ENCODE assay signal across 30 mouse cellular contexts in the genomic region with DNA sequence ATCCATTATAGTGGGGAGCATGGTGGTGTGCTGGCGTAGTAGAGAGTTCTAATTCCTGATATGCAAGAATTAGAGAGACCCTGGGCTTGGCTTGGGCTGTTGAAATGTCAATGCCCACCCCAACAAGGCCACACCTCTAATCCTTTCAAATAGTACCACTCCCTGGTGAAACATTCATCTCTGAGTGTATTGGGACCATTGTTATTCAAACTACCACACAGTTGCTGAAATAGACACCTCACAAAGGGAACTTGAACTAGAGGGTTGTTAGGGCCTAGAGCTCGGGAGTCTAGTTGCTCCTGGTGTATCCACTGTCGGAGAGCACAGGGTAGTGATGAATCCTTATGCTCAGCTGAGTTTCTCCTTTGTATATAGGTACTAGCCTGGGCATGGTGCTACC. TPM values are rescaled to one million over a fixed set of nuclear protein-coding genes. Genes with fewer than 3 reads are reported as not detected.
"Had no signal": no experiment of that assay in that cellular context is flagged by ENCODE, and none has a peak within 500 bp of the region (broad histone marks: within the 10 kb centered on the region; RNA-seq: fewer than 3 reads in every experiment).

No protein-coding gene starts in this region.

- H3K4me3 ChIP-seq: layer of hippocampus, adult 2 months; liver, embryonic 13.5 days; midbrain, embryonic 13.5 days; myocyte; neural tube, embryonic 13.5 days had no signal

- ATAC-seq: midbrain, embryonic 13.5 days; midbrain, embryonic 16.5 days had no signal

- H3K9ac ChIP-seq: liver, embryonic 13.5 days; midbrain, embryonic 13.5 days; neural tube, embryonic 13.5 days had no signal

- H3K4me2 ChIP-seq: liver, embryonic 13.5 days; midbrain, embryonic 13.5 days; neural tube, embryonic 13.5 days had no signal

- H3K9me3 ChIP-seq: liver, embryonic 13.5 days; midbrain, embryonic 13.5 days; neural tube, embryonic 13.5 days had no signal

- H3K27ac ChIP-seq: kidney, postnatal 0 days; layer of hippocampus, adult 2 months; liver, embryonic 13.5 days; midbrain, embryonic 13.5 days; neural tube, embryonic 13.5 days; stomach, postnatal 0 days had no signal

- H3K27me3 ChIP-seq: liver, embryonic 13.5 days; midbrain, embryonic 13.5 days; neural tube, embryonic 13.5 days had no signal

- DNase-seq: kidney, postnatal 25 days; layer of hippocampus, adult 9-11 months; liver, embryonic 13.5 days; lung, adult 2 months; lung, postnatal 14 days; lung, postnatal 4 days; thymus, adult 2 months; thymus, postnatal 14 days; thymus, postnatal 4 days had no signal

- H3K4me1 ChIP-seq: liver, embryonic 13.5 days; midbrain, embryonic 13.5 days; neural tube, embryonic 13.5 days had no signal

RNA-seq across cellular contexts. Expression of gene F13b, which starts 6.9 kb away (rescaled TPM):
- total RNA-seq: layer of hippocampus, adult 2 months; layer of hippocampus, postnatal 25 days; left cerebral cortex, adult 18-20 months; left cerebral cortex, postnatal 25 days; megakaryocyte progenitor cell, adult 5-6 weeks; megakaryocyte-erythroid progenitor cell, adult 5-6 weeks; monocyte, adult 5-6 weeks; neutrophil, adult 5-6 weeks had no signal
- polyA plus RNA-seq: kidney, embryonic 14.5 days; large intestine, adult 2 months; limb, embryonic 11.5 days; limb, embryonic 14.5 days; lung, adult 2 months; lung, embryonic 16.5 days; midbrain, embryonic 13.5 days; midbrain, embryonic 16.5 days; myocyte; neural tube, embryonic 13.5 days; small intestine, adult 2 months; stomach, embryonic 14.5 days; thymus, adult 2 months had no signal
